Mouse (Mus musculus) heart, embryonic 16.5 days (tissue): ENCODE measurements around the gene Man1a. TPM values are rescaled to one million over a fixed set of nuclear protein-coding genes. Genes with fewer than 3 reads are reported as not detected.
A peak's percentile ranks its signal among the peaks of the same experiment; 100 is the strongest.

Experiments
- ATAC-seq: fragments of 200-750 bp; cut with Nextera tagmentation; replicated peaks from 2 replicates; pipeline ENCODE4 v1.8.0; 2017; ENCODE audit warnings: moderate number of reproducible peaks; ENCODE audit not compliant: insufficient read depth, low FRiP score; ENCODE audit errors: extremely low read depth
- H3K27ac ChIP-seq: fragments of 300-500 bp; sonication (generic); 2 replicates; pipeline ENCODE4 v1.5.1; 2014; ENCODE audit warnings: mild to moderate bottlenecking, low read length, control low read depth, moderate library complexity
- H3K27me3 ChIP-seq: fragments of 300-500 bp; sonication (generic); 2 replicates; pipeline ENCODE4 v1.6.1; 2014; ENCODE audit warnings: low read length, mixed read lengths; ENCODE audit not compliant: control insufficient read depth, insufficient read depth
- H3K36me3 ChIP-seq: fragments of 300-500 bp; sonication (generic); 2 replicates; pipeline ENCODE4 v1.6.1; 2014; ENCODE audit not compliant: control insufficient read depth, insufficient read depth
- H3K4me1 ChIP-seq: fragments of 300-500 bp; sonication (generic); 2 replicates; pipeline ENCODE4 v1.6.1; 2014; ENCODE audit warnings: low read length, mixed read lengths; ENCODE audit not compliant: control insufficient read depth, insufficient read depth
- H3K4me2 ChIP-seq: fragments of 300-500 bp; sonication (generic); 2 replicates; pipeline ENCODE4 v1.6.1; 2014; ENCODE audit warnings: low read depth, mild to moderate bottlenecking, control low read depth, low read length
- H3K4me3 ChIP-seq: fragments of 300-500 bp; sonication (generic); 2 replicates; pipeline ENCODE4 v1.5.1; 2014; ENCODE audit warnings: mild to moderate bottlenecking, control low read depth, low read length
- H3K9ac ChIP-seq: fragments of 300-500 bp; sonication (generic); 2 replicates; pipeline ENCODE4 v1.6.1; 2014; ENCODE audit warnings: low read length, control low read depth
- H3K9me3 ChIP-seq: fragments of 300-500 bp; sonication (generic); replicated peaks from 2 replicates; pipeline ENCODE4 v1.6.1; 2016; ENCODE audit warnings: low read length; ENCODE audit not compliant: control insufficient read depth
- WGBS: fragments of 180-500 bp; shearing (Covaris S2); extraction: QIAGEN DNeasy Blood & Tissue Kit; methylation state at CpG from one replicate; pipeline ENCODE4 v1.1.7; 2014; 5-methylcytosine and 5-hydroxymethylcytosine counted together
- polyA plus RNA-seq: library from polyadenylated mRNA; unstranded; fragments of >200 nt; fragmentation: Nextera tagmentation; extraction: Ambion mirVana; gene quantifications from 2 replicates; pipeline ENCODE4 v1.2.1, GENCODE M21; 2015

The Man1a gene
- polyA plus RNA-seq, 1 experiment from 2014 or later: 5.8 TPM

- ATAC-seq: no peak
- Histone ChIP-seq H3K4me1 (peaks cover 14% of the 10 kb centered on the region), H3K36me3 (no peaks in the 10 kb centered on the region), H3K9ac (no peak overlapping the region), H3K4me3 (no peak overlapping the region), H3K27me3 (no peaks in the 10 kb centered on the region), H3K4me2 (no peak overlapping the region), H3K27ac (no peak overlapping the region), H3K9me3 (no peaks in the 10 kb centered on the region)
- WGBS: 85% methylated on average over 5 of the region's 5 CpGs
Observed at GRCm38 (mm10) chr10:54069412-54069811, 7.0 kb downstream of the Man1a start.

GRCm38 (mm10) chr10:54066683-54067082 lies 9.7 kb downstream of the Man1a start:
- H3K4me2 ChIP-seq: no peak overlapping the region
- H3K4me3 ChIP-seq: no peak overlapping the region
- no peaks in the 10 kb centered on the region for H3K36me3 ChIP-seq
- H3K27me3 ChIP-seq: no peaks in the 10 kb centered on the region
- H3K9me3 ChIP-seq: no peaks in the 10 kb centered on the region
- no peak overlapping the region for H3K9ac ChIP-seq
- peaks cover 4% of the 10 kb centered on the region; the same call in 1 of the 2 replicates for H3K4me1 ChIP-seq
- no peak for ATAC-seq
- no peak overlapping the region for H3K27ac ChIP-seq

DNA sequence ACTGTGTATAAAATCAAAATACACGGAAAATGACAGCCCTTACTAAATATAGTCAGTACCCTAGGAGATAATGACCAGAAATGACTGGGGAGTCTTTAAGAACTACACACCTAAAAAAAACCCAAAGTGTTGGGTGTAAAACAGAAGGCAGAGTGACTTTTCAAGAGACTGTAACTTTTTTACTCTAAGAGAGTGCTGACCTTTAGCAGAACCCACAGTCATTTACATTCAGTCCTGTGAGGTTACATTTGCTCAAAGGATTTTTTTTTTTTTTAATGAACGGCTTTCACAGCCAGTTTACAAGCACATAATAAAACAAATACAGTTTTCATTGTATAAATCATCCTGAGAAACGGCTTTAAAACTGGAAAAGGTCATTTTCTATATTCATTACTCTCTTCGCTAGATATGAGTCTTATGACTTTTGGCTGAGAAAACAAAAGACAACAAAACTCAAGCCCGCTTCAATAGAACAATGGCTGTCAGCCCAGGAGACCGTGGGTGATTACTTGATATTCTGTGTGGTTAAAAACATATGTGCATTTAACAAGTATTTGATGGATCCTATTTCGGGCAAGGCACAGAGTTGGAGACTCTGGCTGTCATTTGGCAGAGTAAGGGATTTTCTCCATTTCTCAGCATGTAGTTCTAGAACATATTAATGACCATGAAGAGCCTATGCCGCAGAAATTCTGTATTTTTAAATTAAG lies 12.7 kb downstream of the Man1a start:
- no peaks in the 10 kb centered on the region for H3K27me3 ChIP-seq
- 70% methylated on average over 8 of the region's 8 CpGs for WGBS
- H3K4me1 ChIP-seq: peaks cover 20% of the 10 kb centered on the region
- no peak overlapping the region for H3K4me2 ChIP-seq
- no peak for ATAC-seq
- no peaks in the 10 kb centered on the region for H3K9me3 ChIP-seq
- H3K9ac ChIP-seq: no peak overlapping the region
- H3K36me3 ChIP-seq: no peaks in the 10 kb centered on the region
- H3K27ac ChIP-seq: no peak overlapping the region
- no peak overlapping the region for H3K4me3 ChIP-seq

- Histone ChIP-seq H3K36me3 (no peaks in the 10 kb centered on the region), H3K4me1 (peaks cover 20% of the 10 kb centered on the region), H3K9ac (no peak overlapping the region), H3K27ac (no peak overlapping the region), H3K9me3 (no peaks in the 10 kb centered on the region), H3K4me2 (peak overlapping the region; percentile 45), H3K4me3 (no peak overlapping the region), H3K27me3 (no peaks in the 10 kb centered on the region)
- 54% methylated on average over 11 of the region's 11 CpGs for WGBS
- ATAC-seq: no peak
Observed at GRCm38 (mm10) chr10:54062835-54063234, 13.6 kb downstream of the Man1a start.

DNA sequence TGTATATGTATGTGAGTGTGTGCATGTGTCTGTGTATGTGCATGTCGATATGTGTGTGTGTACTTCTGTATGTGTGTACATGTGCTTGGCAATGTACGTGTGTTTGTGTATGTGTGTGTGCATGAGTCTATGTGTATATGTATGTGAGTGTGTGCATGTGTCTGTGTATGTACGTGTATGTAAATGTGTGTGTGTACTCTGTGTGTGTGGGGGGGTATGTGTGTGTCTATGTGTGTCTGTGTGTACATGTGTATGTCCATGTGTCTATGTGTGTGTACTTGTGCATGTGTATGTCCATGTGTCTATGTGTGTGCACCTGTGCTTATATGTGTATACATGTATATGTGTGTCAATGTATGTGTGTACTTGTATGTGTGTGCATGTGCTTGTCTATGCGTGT lies 15.2 kb downstream of the Man1a start:
- H3K27ac ChIP-seq: no peak overlapping the region
- ATAC-seq: no peak
- WGBS: 98% methylated on average over 4 of the region's 4 CpGs
- no peaks in the 10 kb centered on the region for H3K27me3 ChIP-seq
- H3K4me1 ChIP-seq: peaks cover 20% of the 10 kb centered on the region
- no peaks in the 10 kb centered on the region for H3K36me3 ChIP-seq
- H3K9me3 ChIP-seq: no peaks in the 10 kb centered on the region
- H3K4me2 ChIP-seq: no peak overlapping the region
- no peak overlapping the region for H3K9ac ChIP-seq
- H3K4me3 ChIP-seq: no peak overlapping the region

GRCm38 (mm10) chr10:54060587-54060986 lies 15.8 kb downstream of the Man1a start:
- ATAC-seq: no peak
- no peak overlapping the region for H3K9ac ChIP-seq
- H3K36me3 ChIP-seq: no peaks in the 10 kb centered on the region
- WGBS: 58% methylated on average over 7 of the region's 7 CpGs
- no peak overlapping the region for H3K4me2 ChIP-seq
- no peak overlapping the region for H3K4me3 ChIP-seq
- H3K27me3 ChIP-seq: no peaks in the 10 kb centered on the region
- no peak overlapping the region for H3K27ac ChIP-seq
- peaks cover 20% of the 10 kb centered on the region for H3K4me1 ChIP-seq
- no peaks in the 10 kb centered on the region for H3K9me3 ChIP-seq

DNA sequence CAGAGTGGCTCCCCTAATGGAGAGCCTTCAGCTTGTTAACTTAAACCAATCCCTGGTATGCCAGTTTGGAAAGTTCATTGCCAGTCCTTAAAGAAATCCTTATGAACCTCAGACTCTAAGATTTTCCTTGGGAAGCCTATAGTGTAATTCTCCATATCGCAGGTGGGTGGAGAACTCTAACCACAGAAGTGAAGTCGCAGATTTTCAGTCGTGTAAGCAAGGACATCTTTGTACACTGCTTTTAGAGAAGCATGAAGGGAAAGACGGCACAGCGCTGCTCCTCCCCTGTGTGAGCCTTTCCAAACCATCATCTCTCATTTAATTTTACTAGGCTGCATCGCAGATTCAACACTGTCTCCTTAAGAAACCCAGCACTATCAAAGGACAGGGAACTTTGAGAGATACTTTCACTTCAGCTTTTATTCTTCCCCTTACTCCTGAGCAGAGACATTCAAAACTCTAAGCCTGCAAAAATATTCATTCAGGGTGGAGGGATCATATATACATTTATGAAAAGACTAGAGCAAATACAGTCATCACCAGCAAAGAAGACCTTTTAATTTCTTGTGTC lies 16.6 kb downstream of the Man1a start:
- Histone ChIP-seq H3K27me3 (no peaks in the 10 kb centered on the region), H3K4me1 (peaks cover 20% of the 10 kb centered on the region), H3K27ac (no peak overlapping the region), H3K4me3 (no peak overlapping the region), H3K4me2 (peak overlapping the region; percentile 24; the same call in 1 of the 2 replicates), H3K9ac (no peak overlapping the region), H3K36me3 (no peaks in the 10 kb centered on the region), H3K9me3 (no peaks in the 10 kb centered on the region)
- 35% methylated on average over 6 of the region's 6 CpGs for WGBS
- ATAC-seq: no peak

- ATAC-seq: peak; percentile 73
- peaks cover 20% of the 10 kb centered on the region for H3K4me1 ChIP-seq
- H3K4me3 ChIP-seq: no peak overlapping the region
- no peaks in the 10 kb centered on the region for H3K9me3 ChIP-seq
- peak overlapping the region; percentile 9; the same call in 1 of the 2 replicates for H3K27ac ChIP-seq
- H3K9ac ChIP-seq: no peak overlapping the region
- 15% methylated on average over 3 of the region's 3 CpGs for WGBS
- no peak overlapping the region for H3K4me2 ChIP-seq
- H3K27me3 ChIP-seq: no peaks in the 10 kb centered on the region
- H3K36me3 ChIP-seq: no peaks in the 10 kb centered on the region
Observed at GRCm38 (mm10) chr10:54059092-54059496, 17.3 kb downstream of the Man1a start.

GRCm38 (mm10) chr10:54058657-54059056 lies 17.8 kb downstream of the Man1a start:
- H3K4me2 ChIP-seq: no peak overlapping the region
- ATAC-seq: no peak

More at GRCm38 (mm10) chr10:54058657-54059056, 17.8 kb downstream of the Man1a start:
- Histone ChIP-seq H3K9me3 (no peaks in the 10 kb centered on the region), H3K36me3 (no peaks in the 10 kb centered on the region), H3K9ac (no peak overlapping the region), H3K4me3 (no peak overlapping the region), H3K27ac (no peak overlapping the region; the same call in 1 of the 2 replicates), H3K27me3 (no peaks in the 10 kb centered on the region), H3K4me1 (peaks cover 20% of the 10 kb centered on the region)
- WGBS: 58% methylated on average over 3 of the region's 3 CpGs
